Mouse (Mus musculus) limb, embryonic 10.5 days (tissue): ENCODE results near the gene Snx6. TPM values are rescaled to one million over a fixed set of nuclear protein-coding genes. Genes with fewer than 3 reads are reported as not detected.
A peak's percentile ranks its signal among the peaks of the same experiment; 100 is the strongest.
"Not testable (repeated sequence)": the region's sequence is repeated elsewhere in the genome, so short reads cannot be mapped to it uniquely, and the experiment has no call there.

Experiments
- DNase-seq: peaks from one replicate; pipeline ENCODE4 v3.0.0-alpha.2; 2017; ENCODE audit warnings: low spot score
- H3K27ac ChIP-seq: fragments of 300-500 bp; sonication (generic); 2 replicates; pipeline ENCODE4 v1.5.1; 2016; ENCODE audit warnings: mild to moderate bottlenecking
- H3K27me3 ChIP-seq: fragments of 300-500 bp; sonication (generic); 2 replicates; pipeline ENCODE4 v1.6.1; 2016; ENCODE audit warnings: low read depth, mild to moderate bottlenecking; ENCODE audit not compliant: poor library complexity, severe bottlenecking
- H3K36me3 ChIP-seq: fragments of 300-500 bp; sonication (generic); 2 replicates; pipeline ENCODE4 v1.6.1; 2016; ENCODE audit warnings: mild to moderate bottlenecking, moderate library complexity
- H3K4me1 ChIP-seq: fragments of 300-500 bp; sonication (generic); 2 replicates; pipeline ENCODE4 v1.6.1; 2016
- H3K4me3 ChIP-seq: fragments of 300-500 bp; sonication (generic); 2 replicates; pipeline ENCODE4 v1.5.1; 2016; ENCODE audit warnings: mild to moderate bottlenecking, moderate library complexity
- H3K9me3 ChIP-seq: fragments of 300-500 bp; sonication (generic); replicated peaks from 2 replicates; pipeline ENCODE4 v1.6.1; 2016; ENCODE audit warnings: mild to moderate bottlenecking
- WGBS: fragments of 180-500 bp; shearing (Covaris S2); methylation state at CpG from one replicate; pipeline ENCODE4 v1.1.7; 2016; 5-methylcytosine and 5-hydroxymethylcytosine counted together
- polyA plus RNA-seq: library from polyadenylated mRNA; unstranded; fragments of >200 nt; fragmentation: Nextera tagmentation; extraction: Ambion mirVana; gene quantifications from 2 replicates; pipeline ENCODE4 v1.2.1, GENCODE M21; 2016

The Snx6 gene
- 165 and 180 TPM in 2 replicates for polyA plus RNA-seq

GRCm38 (mm10) chr12:54795153-54795998 is at the start of gene Snx6:
Gene Snx6, minus strand, starts transcription at chr12:54795703.
- Histone ChIP-seq H3K9me3 (no peaks in the 10 kb centered on the region), H3K4me1 (peaks cover 29% of the 10 kb centered on the region), H3K27ac (peak within 1 kb of the TSS; percentile 98), H3K36me3 (peaks cover 20% of the 10 kb centered on the region), H3K4me3 (peak within 1 kb of the TSS; percentile 97), H3K27me3 (no peaks in the 10 kb centered on the region)
- DNase-seq = peak; percentile 93
- under 1% methylated on average over 74 of the region's 76 CpGs for WGBS

GRCm38 (mm10) chr12:54844415-54844814 is 48.9 kb upstream of the Snx6 start:
- no peaks in the 10 kb centered on the region for H3K36me3 ChIP-seq
- no peaks in the 10 kb centered on the region for H3K4me1 ChIP-seq
- no peaks in the 10 kb centered on the region for H3K27me3 ChIP-seq
- H3K4me3 ChIP-seq = no peak overlapping the region
- no peak overlapping the region for H3K27ac ChIP-seq
- DNase-seq = no peak
- no peaks in the 10 kb centered on the region for H3K9me3 ChIP-seq

GRCm38 (mm10) chr12:54841576-54841975 is 46.1 kb upstream of the Snx6 start:
- Histone ChIP-seq H3K4me1 (no peaks in the 10 kb centered on the region), H3K27me3 (no peaks in the 10 kb centered on the region), H3K27ac (no peak overlapping the region), H3K36me3 (no peaks in the 10 kb centered on the region), H3K4me3 (no peak overlapping the region), H3K9me3 (no peaks in the 10 kb centered on the region)
- no peak for DNase-seq
- 98% methylated on average over 1 of the region's 1 CpGs for WGBS

GRCm38 (mm10) chr12:54839815-54840214 is 44.3 kb upstream of the Snx6 start:
- WGBS = 89% methylated on average over 2 of the region's 2 CpGs
- H3K4me3 ChIP-seq = no peak overlapping the region
- peaks cover 7% of the 10 kb centered on the region for H3K4me1 ChIP-seq
- H3K27ac ChIP-seq = no peak overlapping the region
- no peaks in the 10 kb centered on the region for H3K27me3 ChIP-seq
- no peaks in the 10 kb centered on the region for H3K36me3 ChIP-seq
- no peaks in the 10 kb centered on the region for H3K9me3 ChIP-seq
- no peak for DNase-seq

GRCm38 (mm10) chr12:54838931-54839330 is 43.4 kb upstream of the Snx6 start:
- Histone ChIP-seq H3K4me1 (peaks cover 12% of the 10 kb centered on the region), H3K4me3 (no peak overlapping the region), H3K36me3 (no peaks in the 10 kb centered on the region), H3K27ac (no peak overlapping the region), H3K27me3 (no peaks in the 10 kb centered on the region), H3K9me3 (no peaks in the 10 kb centered on the region)
- no peak for DNase-seq

GRCm38 (mm10) chr12:54835608-54836570 is 40.4 kb upstream of the Snx6 start:
- WGBS = 85% methylated on average over 17 of the region's 18 CpGs
- Histone ChIP-seq H3K9me3 (no peaks in the 10 kb centered on the region), H3K4me3 (no peak overlapping the region), H3K4me1 (peaks cover 14% of the 10 kb centered on the region), H3K27me3 (no peaks in the 10 kb centered on the region), H3K27ac (peak overlapping the region; percentile 75; the same call in 1 of the 2 replicates), H3K36me3 (no peaks in the 10 kb centered on the region)
- DNase-seq = no peak

GRCm38 (mm10) chr12:54834925-54835447 is 39.5 kb upstream of the Snx6 start:
- DNase-seq = peak; percentile 89
- Histone ChIP-seq H3K4me3 (peak overlapping the region; percentile 42), H3K4me1 (peaks cover 14% of the 10 kb centered on the region), H3K9me3 (no peaks in the 10 kb centered on the region), H3K27ac (peak overlapping the region; percentile 75; the same call in 1 of the 2 replicates), H3K27me3 (no peaks in the 10 kb centered on the region), H3K36me3 (no peaks in the 10 kb centered on the region)
- WGBS = 22% methylated on average over 11 of the region's 11 CpGs

GRCm38 (mm10) chr12:54833856-54834399 is 38.4 kb upstream of the Snx6 start:
- WGBS = 82% methylated on average over 9 of the region's 9 CpGs
- peak overlapping the region; percentile 46 for H3K27ac ChIP-seq

GRCm38 (mm10) chr12:54831927-54832326 is 36.4 kb upstream of the Snx6 start:
- 74% methylated on average over 1 of the region's 1 CpGs for WGBS
- not testable (repeated sequence) for H3K4me3 ChIP-seq, H3K9me3 ChIP-seq, DNase-seq, H3K36me3 ChIP-seq, H3K27me3 ChIP-seq, H3K27ac ChIP-seq
- H3K4me1 ChIP-seq = peaks cover 14% of the 10 kb centered on the region

More at GRCm38 (mm10) chr12:54833856-54834399, 38.4 kb upstream of the Snx6 start:
- Histone ChIP-seq H3K4me3 (no peak overlapping the region), H3K27me3 (no peaks in the 10 kb centered on the region), H3K4me1 (peaks cover 14% of the 10 kb centered on the region), H3K36me3 (no peaks in the 10 kb centered on the region), H3K9me3 (no peaks in the 10 kb centered on the region)
- no peak for DNase-seq

- Histone ChIP-seq H3K4me1 (peaks cover 14% of the 10 kb centered on the region), H3K36me3 (no peaks in the 10 kb centered on the region), H3K27me3 (no peaks in the 10 kb centered on the region), H3K4me3 (no peak overlapping the region), H3K9me3 (no peaks in the 10 kb centered on the region), H3K27ac (no peak overlapping the region)
- peak; percentile 80 for DNase-seq
- 20% methylated on average over 6 of the region's 6 CpGs for whole genome bisulfite sequencing
Observed at GRCm38 (mm10) chr12:54830574-54830973, 35.1 kb upstream of the Snx6 start.

- H3K9me3 ChIP-seq = no peaks in the 10 kb centered on the region
- H3K4me3 ChIP-seq = no peak overlapping the region
- WGBS = 60% methylated on average over 5 of the region's 5 CpGs
Observed at GRCm38 (mm10) chr12:54829876-54830275, 34.4 kb upstream of the Snx6 start.

GRCm38 (mm10) chr12:54828043-54828442 is 32.5 kb upstream of the Snx6 start:
- H3K27ac ChIP-seq = no peak overlapping the region
- H3K4me1 ChIP-seq = no peaks in the 10 kb centered on the region
- H3K9me3 ChIP-seq = no peaks in the 10 kb centered on the region
- WGBS = 79% methylated on average over 1 of the region's 1 CpGs
- no peaks in the 10 kb centered on the region for H3K27me3 ChIP-seq
- no peaks in the 10 kb centered on the region for H3K36me3 ChIP-seq
- no peak overlapping the region for H3K4me3 ChIP-seq
- DNase-seq = no peak

More at GRCm38 (mm10) chr12:54829876-54830275, 34.4 kb upstream of the Snx6 start:
- DNase-seq = no peak
- no peaks in the 10 kb centered on the region for H3K36me3 ChIP-seq
- peaks cover 7% of the 10 kb centered on the region for H3K4me1 ChIP-seq
- H3K27ac ChIP-seq = no peak overlapping the region
- H3K27me3 ChIP-seq = no peaks in the 10 kb centered on the region
